Mouse (Mus musculus): Measurements from ENCODE around the gene Ankrd27. TPM values are rescaled to one million over a fixed set of nuclear protein-coding genes. Genes with fewer than 3 reads are reported as not detected.

Gene Ankrd27
- polyA plus RNA-seq, 1 experiment = 41.6 TPM

- Histone ChIP-seq H3K27me3 (ENCODE audit: control insufficient read depth, insufficient read depth, low read length) (no peaks in the 10 kb centered on the region), H3K27ac (ENCODE audit: control insufficient read depth, insufficient read depth, low read length) (peak overlapping the region; percentile 0; the same call in 1 of the 2 replicates), H3K36me3 (ENCODE audit: control insufficient read depth, insufficient read depth, low read length) (peaks cover 29% of the 10 kb centered on the region), H3K4me3 (ENCODE audit: control insufficient read depth, insufficient read depth, low read length) (peak overlapping the region; percentile 69), H3K4me1 (replicated peaks; ENCODE audit: control insufficient read depth, insufficient read depth, low read length) (peaks cover 6% of the 10 kb centered on the region)
- WGBS = 12% methylated on average over 34 of the region's 34 CpGs
- DNase-seq = peak; percentile 55
- no peak for TF ChIP-seq POLR2A (IDR thresholded peaks at IDR 0.05; ENCODE audit: control insufficient read depth, extremely low read depth, insufficient read depth, low read length, poor library complexity)
- TF ChIP-seq CTCF (IDR thresholded peaks at IDR 0.05; ENCODE audit: borderline replicate concordance, control insufficient read depth, extremely low read depth, insufficient read depth, low read length, poor library complexity) = no peak
These were observed 60.5 kb downstream of the Ankrd27 start for GRCm38 (mm10) chr7:35646317-35647081.

GRCm38 (mm10) chr7:35647101-35647698 is 61.2 kb downstream of the Ankrd27 start, which contains the start of gene Pdcd5:
Pdcd5 (minus strand) TSS chr7:35647521.
- under 1% methylated on average over 60 of the region's 64 CpGs for WGBS
- TF ChIP-seq CTCF (IDR thresholded peaks at IDR 0.05; ENCODE audit: borderline replicate concordance, control insufficient read depth, extremely low read depth, insufficient read depth, low read length, poor library complexity) (no peak), POLR2A (IDR thresholded peaks at IDR 0.05; ENCODE audit: control insufficient read depth, extremely low read depth, insufficient read depth, low read length, poor library complexity) (peak; percentile 60; the same call in 1 of the 2 replicates)
- H3K27ac ChIP-seq (ENCODE audit: control insufficient read depth, insufficient read depth, low read length) = peak within 1 kb of the TSS; percentile 0; the same call in 1 of the 2 replicates

GRCm38 (mm10) chr7:35648239-35649069 is 62.4 kb downstream of the Ankrd27 start:
- Histone ChIP-seq H3K4me3 (ENCODE audit: control insufficient read depth, insufficient read depth, low read length) (no peak overlapping the region), H3K4me1 (replicated peaks; ENCODE audit: control insufficient read depth, insufficient read depth, low read length) (peaks cover 6% of the 10 kb centered on the region), H3K36me3 (ENCODE audit: control insufficient read depth, insufficient read depth, low read length) (peaks cover 16% of the 10 kb centered on the region), H3K27me3 (ENCODE audit: control insufficient read depth, insufficient read depth, low read length) (no peaks in the 10 kb centered on the region), H3K27ac (ENCODE audit: control insufficient read depth, insufficient read depth, low read length) (no peak overlapping the region)
- 77% methylated on average over 9 of the region's 9 CpGs for WGBS
- TF ChIP-seq POLR2A (IDR thresholded peaks at IDR 0.05; ENCODE audit: control insufficient read depth, extremely low read depth, insufficient read depth, low read length, poor library complexity) = no peak
- no peak for TF ChIP-seq CTCF (IDR thresholded peaks at IDR 0.05; ENCODE audit: borderline replicate concordance, control insufficient read depth, extremely low read depth, insufficient read depth, low read length, poor library complexity)
- DNase-seq = no peak

More at GRCm38 (mm10) chr7:35647101-35647698, 61.2 kb downstream of the Ankrd27 start, which contains the start of gene Pdcd5:
- peak; percentile 98 for DNase-seq
- Histone ChIP-seq H3K36me3 (ENCODE audit: control insufficient read depth, insufficient read depth, low read length) (peaks cover 26% of the 10 kb centered on the region), H3K27me3 (ENCODE audit: control insufficient read depth, insufficient read depth, low read length) (no peaks in the 10 kb centered on the region), H3K4me3 (ENCODE audit: control insufficient read depth, insufficient read depth, low read length) (peak within 1 kb of the TSS; percentile 69), H3K4me1 (replicated peaks; ENCODE audit: control insufficient read depth, insufficient read depth, low read length) (peaks cover 6% of the 10 kb centered on the region)

GRCm38 (mm10) chr7:35649071-35649470 is 63.0 kb downstream of the Ankrd27 start:
- H3K4me3 ChIP-seq (ENCODE audit: control insufficient read depth, insufficient read depth, low read length) = no peak overlapping the region
- WGBS = 52% methylated on average over 3 of the region's 3 CpGs
- no peak overlapping the region for H3K27ac ChIP-seq (ENCODE audit: control insufficient read depth, insufficient read depth, low read length)
- peaks cover 9% of the 10 kb centered on the region for H3K36me3 ChIP-seq (ENCODE audit: control insufficient read depth, insufficient read depth, low read length)
- peak; percentile 23 for DNase-seq
- peaks cover 6% of the 10 kb centered on the region for H3K4me1 ChIP-seq (replicated peaks; ENCODE audit: control insufficient read depth, insufficient read depth, low read length)
- H3K27me3 ChIP-seq (ENCODE audit: control insufficient read depth, insufficient read depth, low read length) = no peaks in the 10 kb centered on the region
- TF ChIP-seq POLR2A (IDR thresholded peaks at IDR 0.05; ENCODE audit: control insufficient read depth, extremely low read depth, insufficient read depth, low read length, poor library complexity) = no peak
- no peak for TF ChIP-seq CTCF (IDR thresholded peaks at IDR 0.05; ENCODE audit: borderline replicate concordance, control insufficient read depth, extremely low read depth, insufficient read depth, low read length, poor library complexity)

- no peaks in the 10 kb centered on the region for H3K36me3 ChIP-seq (ENCODE audit: control insufficient read depth, insufficient read depth, low read length)
- DNase-seq = no peak
- 92% methylated on average over 11 of the region's 11 CpGs for WGBS
- H3K4me1 ChIP-seq (replicated peaks; ENCODE audit: control insufficient read depth, insufficient read depth, low read length) = peaks cover 6% of the 10 kb centered on the region
- H3K27me3 ChIP-seq (ENCODE audit: control insufficient read depth, insufficient read depth, low read length) = no peaks in the 10 kb centered on the region
- H3K27ac ChIP-seq (ENCODE audit: control insufficient read depth, insufficient read depth, low read length) = no peak overlapping the region
- TF ChIP-seq POLR2A (IDR thresholded peaks at IDR 0.05; ENCODE audit: control insufficient read depth, extremely low read depth, insufficient read depth, low read length, poor library complexity) (no peak), CTCF (IDR thresholded peaks at IDR 0.05; ENCODE audit: borderline replicate concordance, control insufficient read depth, extremely low read depth, insufficient read depth, low read length, poor library complexity) (no peak)
- no peak overlapping the region for H3K4me3 ChIP-seq (ENCODE audit: control insufficient read depth, insufficient read depth, low read length)
These were observed 64.8 kb downstream of the Ankrd27 start for GRCm38 (mm10) chr7:35650716-35651410.
